Mouse (Mus musculus): ENCODE results near the gene Ulbp1. TPM values are rescaled to one million over a fixed set of nuclear protein-coding genes. Genes with fewer than 3 reads are reported as not detected.
"Not testable (repeated sequence)": the region's sequence is repeated elsewhere in the genome, so short reads cannot be mapped to it uniquely, and the experiment has no call there.

The Ulbp1 gene
- total RNA-seq (2021): 1 to 10 TPM; 2.0 to 3.0 TPM
- long read RNA-seq, experiment 1, partial matches to known transcripts: 0 of 1 reads
- long read RNA-seq, experiment 1, other reads (novel, unspliced or antisense): 0 of 1 reads
- long read RNA-seq, experiment 2: 0 reads

- DNase-seq: peak; percentile 88 to 89
Observed at GRCm38 (mm10) chr10:7473197-7473889, at the start of gene Ulbp1. TSS of gene Ulbp1 (minus strand) at chr10:7473638.

GRCm38 (mm10) chr10:7498180-7498579 is 24.7 kb upstream of the Ulbp1 start:
- DNase-seq: not testable (repeated sequence)

GRCm38 (mm10) chr10:7492384-7492783 is 18.9 kb upstream of the Ulbp1 start:
- DNase-seq: not testable (repeated sequence)

DNA sequence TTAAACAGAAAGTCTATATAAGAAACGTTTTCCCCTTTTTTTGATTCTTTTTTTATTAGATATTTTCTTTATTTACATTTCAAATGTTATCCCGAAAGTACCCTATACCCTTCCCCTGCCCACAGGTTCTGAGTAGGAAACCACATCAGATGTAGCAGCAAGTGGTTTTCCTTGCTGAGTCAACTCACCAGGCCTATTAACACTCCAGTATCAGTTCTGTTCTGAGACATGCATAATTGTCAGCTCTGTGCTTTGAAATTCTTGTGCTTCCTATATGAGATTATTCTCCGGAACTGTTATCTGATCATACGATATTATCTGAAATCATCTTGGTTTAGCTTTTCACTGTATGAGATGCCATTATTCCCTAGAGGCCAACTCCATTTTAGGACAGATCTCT is 10.2 kb upstream of the Ulbp1 start:
- DNase-seq: no peak

GRCm38 (mm10) chr10:7474225-7474624 is 787 bp upstream of the Ulbp1 start:
- not testable (repeated sequence) for DNase-seq

GRCm38 (mm10) chr10:7471664-7472063 is 1.8 kb downstream of the Ulbp1 start:
- no peak for DNase-seq

DNA sequence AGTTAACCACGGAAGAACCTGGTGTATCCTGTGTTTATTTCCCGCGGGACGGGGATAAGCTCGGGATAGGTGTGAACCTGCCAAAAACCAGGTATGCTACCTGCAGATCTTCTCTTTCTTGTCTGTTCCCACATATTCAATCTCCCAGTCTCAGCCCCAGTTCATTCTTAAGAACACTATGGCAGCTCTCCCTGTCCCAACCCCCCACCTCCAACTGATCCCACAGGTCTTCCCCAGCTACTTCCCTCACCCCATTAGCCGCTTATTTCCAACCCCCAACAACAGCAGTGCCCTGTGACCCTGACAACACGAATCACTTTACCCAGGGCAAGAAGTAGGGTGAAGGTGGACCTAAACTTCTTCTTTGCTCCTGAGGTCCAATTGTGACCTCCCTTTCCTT is 3.0 kb downstream of the Ulbp1 start:
- DNase-seq: peak in 1 of 2 experiments; percentile 7

DNA sequence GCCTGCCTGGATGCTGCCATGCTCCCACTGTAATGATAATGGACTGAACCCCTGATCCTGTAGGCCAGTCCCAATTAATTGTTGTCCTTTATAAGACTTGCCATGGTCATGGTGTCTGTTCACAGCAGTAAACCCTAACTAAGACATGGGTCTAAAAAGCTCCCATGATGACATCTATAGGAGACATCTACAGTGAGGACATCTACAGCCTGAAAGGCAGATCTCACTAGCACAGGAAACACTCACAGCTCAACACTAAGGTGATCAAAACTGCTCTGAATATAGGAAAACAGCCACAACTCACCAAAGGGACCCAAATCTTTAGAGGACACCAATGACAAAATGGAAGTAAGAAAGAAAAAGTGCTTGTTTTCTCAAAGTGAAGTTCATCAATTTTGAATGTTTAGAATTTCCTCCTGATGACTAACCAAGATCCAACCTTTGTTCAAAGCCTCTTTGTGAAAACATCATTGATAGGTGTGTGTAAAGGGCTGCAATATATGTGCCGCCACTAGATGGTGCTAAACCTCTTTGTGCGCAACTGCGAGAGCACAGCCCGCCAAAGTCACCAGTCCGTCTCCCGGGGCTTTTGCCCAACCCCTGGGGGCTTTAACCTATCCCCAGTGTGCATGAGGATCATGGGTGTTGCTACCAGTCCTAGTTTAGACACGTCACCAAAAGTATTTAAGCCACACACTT is 3.6 kb downstream of the Ulbp1 start:
- peak; percentile 49 to 81 for DNase-seq

DNA sequence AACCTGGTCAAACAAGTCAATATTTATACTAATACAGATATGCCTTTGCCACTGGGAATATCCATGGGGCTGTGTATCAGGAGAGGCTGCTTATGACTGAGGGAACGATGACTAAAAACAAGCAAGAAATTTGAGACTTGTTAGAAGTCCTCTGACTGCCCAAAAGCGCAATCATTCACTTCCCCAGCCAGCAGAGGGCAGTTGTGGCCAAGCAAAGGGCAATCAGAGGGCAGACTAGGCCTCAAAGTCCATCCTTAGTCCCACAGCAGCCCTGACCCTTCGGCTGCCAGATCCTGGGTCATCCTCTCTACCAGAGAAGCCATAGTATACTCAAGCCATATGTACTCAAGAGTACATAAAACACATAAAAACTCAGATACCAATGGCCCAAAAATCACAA is 11.4 kb downstream of the Ulbp1 start:
- DNase-seq: no peak

DNA sequence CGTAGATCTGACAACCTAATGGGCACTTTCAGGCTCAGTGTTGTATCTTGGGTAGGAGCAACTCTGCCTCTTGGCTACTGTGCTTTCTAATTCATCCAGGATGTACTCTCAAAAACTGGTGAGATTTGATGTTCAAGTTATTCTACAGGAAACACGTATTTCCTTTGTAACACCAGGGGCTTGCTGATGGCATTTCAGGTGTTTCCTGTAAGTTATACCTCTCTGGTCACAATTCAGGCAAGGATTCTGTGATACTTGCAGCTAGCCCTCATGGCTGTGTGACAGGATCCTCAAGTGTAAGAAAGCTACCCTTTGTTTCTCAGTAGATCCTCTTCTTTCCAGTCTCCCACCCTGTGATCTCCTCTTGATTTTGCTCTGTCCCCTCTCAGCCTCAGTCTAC is 34.5 kb downstream of the Ulbp1 start:
- no peak for DNase-seq

DNA sequence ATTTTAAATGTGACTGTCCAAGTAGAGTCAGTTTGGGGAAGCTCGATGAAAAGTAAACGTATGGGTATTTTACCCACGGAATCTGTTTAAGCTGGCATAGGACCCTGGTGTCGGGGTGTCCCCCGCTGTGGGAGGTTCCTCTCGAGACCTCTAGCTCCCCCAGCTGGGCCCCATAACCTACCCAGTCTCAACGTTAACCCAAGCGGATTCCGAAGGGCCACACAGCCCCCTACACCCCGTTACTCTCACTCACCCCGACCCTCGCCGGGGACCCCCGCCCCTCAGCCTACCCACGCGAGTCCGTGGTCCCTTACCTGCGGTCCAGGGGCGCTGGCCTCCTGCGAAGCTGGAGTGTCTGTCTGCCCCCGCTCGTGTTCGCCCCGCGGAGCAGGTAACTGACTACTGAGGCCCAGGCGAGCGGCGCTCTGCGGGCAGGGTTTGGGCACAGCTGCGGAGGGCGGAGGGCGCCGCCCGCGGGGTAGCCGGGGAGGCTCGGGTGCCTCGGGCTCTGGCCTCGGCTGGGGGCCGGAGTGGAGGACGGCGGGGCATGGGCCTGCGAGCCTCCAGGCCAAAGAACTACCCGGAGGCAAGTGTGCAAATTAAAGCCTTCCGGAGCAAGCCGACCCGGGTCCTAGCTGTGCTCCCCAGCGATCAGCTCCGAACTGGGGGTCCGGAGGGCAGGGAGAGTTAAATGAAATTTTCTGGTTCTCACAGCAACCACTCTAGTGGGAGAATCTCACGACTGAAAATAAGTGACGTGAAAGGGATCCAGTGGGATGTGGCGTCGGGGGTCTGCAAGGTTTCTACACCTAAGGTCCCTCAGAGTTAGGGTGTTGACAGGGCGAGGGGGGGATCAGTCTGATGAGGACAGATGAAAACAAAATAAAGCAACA is 80.0 kb downstream of the Ulbp1 start:
- DNase-seq: no peak

DNA sequence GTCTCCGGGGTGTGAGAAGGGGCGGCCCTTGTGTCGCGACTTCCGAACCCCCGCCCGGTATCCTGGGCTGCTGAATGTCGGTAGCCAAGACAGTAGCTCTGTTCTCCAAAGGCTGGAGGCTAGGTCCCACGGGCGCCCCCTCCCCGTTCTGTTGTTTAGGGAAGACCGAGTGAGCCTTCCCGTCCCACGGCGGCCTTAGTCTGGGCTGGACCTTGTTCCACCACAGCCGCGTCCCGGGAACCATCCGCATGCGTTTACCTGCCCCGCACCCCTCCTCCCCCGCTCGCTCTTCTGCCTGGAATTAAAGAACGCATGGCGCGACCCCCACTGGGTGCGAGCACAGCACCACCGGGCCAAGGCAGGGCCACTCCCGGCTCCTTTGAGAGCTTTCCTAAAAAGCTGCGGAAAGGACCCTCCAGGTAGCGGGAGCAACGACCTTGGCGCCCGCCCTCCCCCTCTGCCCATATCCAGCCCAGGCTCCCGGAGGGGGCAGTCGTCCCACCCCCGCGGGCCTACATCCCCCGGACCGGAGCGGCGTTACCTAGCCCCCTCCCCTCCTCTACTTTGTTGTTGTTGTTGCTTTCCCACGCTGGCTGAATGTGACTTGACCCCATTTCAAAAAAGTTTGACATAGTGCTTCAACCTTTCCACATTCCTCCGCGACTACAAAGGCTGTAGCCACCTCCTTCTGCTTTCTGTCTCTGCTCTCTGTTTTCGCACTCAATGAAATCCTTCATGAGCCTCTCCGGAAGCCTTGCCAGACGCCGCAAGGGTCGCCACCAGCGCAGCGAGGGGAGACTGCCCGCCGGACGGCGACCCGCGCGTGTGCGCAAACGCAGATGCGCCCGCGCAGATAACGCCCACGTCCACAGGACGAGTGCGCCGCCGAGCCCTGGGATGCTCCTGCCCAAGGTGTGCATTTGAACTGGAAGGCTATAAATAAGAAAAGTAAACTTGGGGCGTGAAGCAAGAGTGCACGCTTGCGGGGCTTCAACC is 81.2 kb downstream of the Ulbp1 start:
- DNase-seq: peak in 1 of 2 experiments; percentile 11

- peak in 1 of 2 experiments; percentile 13 for DNase-seq
Observed at GRCm38 (mm10) chr10:7391561-7391934, 81.9 kb downstream of the Ulbp1 start.

- no peak for DNase-seq
Observed at GRCm38 (mm10) chr10:7391108-7391507, 82.3 kb downstream of the Ulbp1 start.

Other genes starting within 250 kb of the Ulbp1 start
- gene Lrp11, start 116.2 kb upstream of the Ulbp1 start, total RNA-seq (2021): 1 to 10 TPM; 2.9 TPM
- 1 to 10 TPM; 6.7 to 7.3 TPM for gene Nup43, start 193.9 kb upstream of the Ulbp1 start, total RNA-seq (2021)
- 100 to 1,000 TPM in 1 of 2 experiments, 10 to 100 TPM in 1; 95.5 to 103 TPM for gene Pcmt1, start 207.5 kb upstream of the Ulbp1 start, total RNA-seq (2021)
- 10 to 100 TPM in 1 of 2 experiments, 1 to 10 TPM in 1; 8.8 to 11.6 TPM for gene Lats1, start 207.6 kb upstream of the Ulbp1 start, total RNA-seq (2021)

Data from heart, adult 18-20 months (tissue).